Mouse (Mus musculus): ENCODE measurements around the gene Aqp1.

- TF ChIP-seq CTCF (conservative IDR thresholded peaks at IDR 0.05; ENCODE audit: low read length) (no peak), NANOG (IDR thresholded peaks at IDR 0.05; ENCODE audit: borderline replicate concordance, low read length) (no peak)
These were observed 41.2 kb downstream of the Aqp1 start for GRCm38 (mm10) chr6:55377461-55377860.
